Mouse (Mus musculus): ENCODE data around the gene Gm20388. TPM values are rescaled to one million over a fixed set of nuclear protein-coding genes. Genes with fewer than 3 reads are reported as not detected.

Gm20388 gene
- total RNA-seq, 1 experiment = 27.0 TPM

DNA sequence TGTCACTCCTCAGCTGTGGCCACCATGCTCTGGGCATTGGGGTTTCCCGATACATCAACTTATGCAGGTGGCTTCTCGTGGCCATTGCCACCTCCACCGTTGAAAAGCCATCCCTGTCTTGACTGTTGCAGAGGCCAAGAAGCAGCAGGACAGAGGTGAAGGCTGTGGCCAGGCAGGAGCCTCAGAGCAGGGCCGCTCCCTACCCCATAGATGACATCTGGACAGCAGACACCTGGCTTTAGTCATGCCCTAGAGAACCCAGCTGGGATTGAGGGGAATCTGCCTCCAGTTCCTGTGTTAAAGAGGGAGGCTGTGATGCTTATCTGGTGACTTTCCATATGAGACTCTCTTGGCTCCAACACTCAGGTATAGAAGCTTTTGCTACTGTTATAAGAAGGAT is 3767.7 kb downstream of the Gm20388 start:
- Histone ChIP-seq H3K4me3 (ENCODE audit: insufficient read depth in 1 of 2, low read depth in 1 of 2, low read length in 2 of 2, poor library complexity in 1 of 2, severe bottlenecking in 1 of 2) (no peak overlapping the region), H3K9ac (ENCODE audit: insufficient read depth, low read depth, low read length, poor library complexity, severe bottlenecking) (no peak overlapping the region), H3K27ac (ENCODE audit: insufficient read depth, low read depth, low read length, poor library complexity, severe bottlenecking) (no peak overlapping the region), H3K36me3 (ENCODE audit: control insufficient read depth, insufficient read depth, low read length, poor library complexity, severe bottlenecking) (no peaks in the 10 kb centered on the region), H3K4me1 (ENCODE audit: control insufficient read depth in 2 of 2, insufficient read depth in 2 of 2, low read length in 2 of 2, poor library complexity in 1 of 2) (peaks cover 2 to 6% of the 10 kb centered on the region in 2 experiments; a peak in 3 of 4 replicates), H3K9me3 (ENCODE audit: control insufficient read depth, insufficient read depth, low read depth, low read length) (no peaks in the 10 kb centered on the region)
- TF ChIP-seq MAFK (IDR thresholded peaks at IDR 0.05; ENCODE audit: insufficient read depth, low read depth, low read length) = no peak
- no peak for TF ChIP-seq ZC3H11A (IDR thresholded peaks at IDR 0.05; ENCODE audit: borderline replicate concordance, low read depth, low read length)
- no peak for TF ChIP-seq ZNF384 (IDR thresholded peaks at IDR 0.05; ENCODE audit: low read depth, low read length)
- TF ChIP-seq CHD2 (IDR thresholded peaks at IDR 0.05; ENCODE audit: low read depth, low read length) = no peak
- TF ChIP-seq HCFC1 (IDR thresholded peaks at IDR 0.05; ENCODE audit: borderline replicate concordance, insufficient read depth, low read length) = no peak
- in situ Hi-C loops (cut with MboI; ENCODE audit: low sequenced_read_pairs in 2 of 2, unreplicated experiment in 2 of 2) = no loop called here
- DNase-seq (ENCODE audit: low read depth, low spot score) = no peak

DNA sequence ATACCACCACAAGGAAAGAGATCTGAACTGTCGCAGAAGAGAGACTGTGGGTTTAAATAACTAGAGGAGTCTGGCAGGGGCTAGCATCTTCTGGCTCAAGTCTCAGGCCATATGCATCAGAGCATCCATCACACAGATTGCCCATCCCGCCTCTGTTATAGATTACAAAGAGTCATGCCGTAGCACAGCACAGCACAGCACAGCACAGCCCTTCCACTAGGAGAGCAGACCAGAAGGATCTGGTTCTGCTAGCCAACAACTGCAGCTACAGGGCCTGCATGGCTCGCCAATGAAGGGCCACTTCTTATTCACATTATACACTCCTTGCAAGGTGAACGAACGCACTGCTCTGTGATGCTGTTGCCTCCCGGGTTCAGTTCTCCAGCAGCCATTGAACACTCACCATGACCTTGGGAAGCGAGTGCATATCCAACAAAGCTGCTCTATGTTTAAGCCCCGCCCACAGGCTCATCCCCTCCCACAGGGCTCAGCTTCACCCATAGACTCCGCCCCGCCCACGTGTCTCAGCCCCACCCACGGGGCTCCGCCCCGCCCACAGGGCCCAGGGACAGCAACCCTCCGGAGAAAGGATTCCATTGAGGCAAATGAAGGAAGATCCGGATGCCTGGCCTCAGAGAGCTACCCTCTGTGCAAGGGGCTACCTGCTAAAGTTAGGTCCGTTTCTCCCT is 3771.6 kb downstream of the Gm20388 start:
- DNase-seq (ENCODE audit: low read depth, low spot score) = peak; percentile 97
- Histone ChIP-seq H3K9me3 (ENCODE audit: control insufficient read depth, insufficient read depth, low read depth, low read length) (no peaks in the 10 kb centered on the region), H3K4me3 (ENCODE audit: insufficient read depth in 1 of 2, low read depth in 1 of 2, low read length in 2 of 2, poor library complexity in 1 of 2, severe bottlenecking in 1 of 2) (peak overlapping the region; percentile 32 to 36), H3K27ac (ENCODE audit: insufficient read depth, low read depth, low read length, poor library complexity, severe bottlenecking) (no peak overlapping the region), H3K36me3 (ENCODE audit: control insufficient read depth, insufficient read depth, low read length, poor library complexity, severe bottlenecking) (no peaks in the 10 kb centered on the region), H3K4me1 (ENCODE audit: control insufficient read depth in 2 of 2, insufficient read depth in 2 of 2, low read length in 2 of 2, poor library complexity in 1 of 2) (peaks cover 2 to 10% of the 10 kb centered on the region in 2 experiments; a peak in 3 of 4 replicates), H3K9ac (ENCODE audit: insufficient read depth, low read depth, low read length, poor library complexity, severe bottlenecking) (no peak overlapping the region; the same call in 1 of the 2 replicates)
- no peak for TF ChIP-seq HCFC1 (IDR thresholded peaks at IDR 0.05; ENCODE audit: borderline replicate concordance, insufficient read depth, low read length)
- no peak for TF ChIP-seq CHD2 (IDR thresholded peaks at IDR 0.05; ENCODE audit: low read depth, low read length)
- TF ChIP-seq ZC3H11A (IDR thresholded peaks at IDR 0.05; ENCODE audit: borderline replicate concordance, low read depth, low read length) = no peak
- TF ChIP-seq MAFK (IDR thresholded peaks at IDR 0.05; ENCODE audit: insufficient read depth, low read depth, low read length) = no peak
- no peak for TF ChIP-seq ZNF384 (IDR thresholded peaks at IDR 0.05; ENCODE audit: low read depth, low read length)
- in situ Hi-C loops (cut with MboI; ENCODE audit: low sequenced_read_pairs in 2 of 2, unreplicated experiment in 2 of 2) = no loop called here

DNA sequence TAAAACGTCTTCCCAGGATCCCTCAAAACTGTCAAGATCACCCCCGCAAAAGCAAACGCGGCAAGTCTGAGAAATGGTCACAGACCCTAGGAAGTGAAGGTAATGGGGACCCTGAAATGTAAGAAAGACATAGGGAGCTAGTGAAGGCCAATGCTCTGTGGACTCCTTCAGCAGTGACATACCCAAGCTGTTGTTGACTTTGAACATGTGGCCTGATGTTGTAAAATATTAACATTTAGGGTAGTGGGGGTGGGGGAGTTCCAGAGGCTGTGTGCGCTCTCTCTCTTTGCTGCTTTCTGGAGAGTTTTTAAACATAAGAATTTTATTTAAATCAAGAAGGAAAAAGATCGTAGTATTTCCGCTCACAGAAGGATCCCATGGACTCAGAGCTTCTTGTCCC is 3772.7 kb downstream of the Gm20388 start:
- no peak overlapping the region for H3K9ac ChIP-seq (ENCODE audit: insufficient read depth, low read depth, low read length, poor library complexity, severe bottlenecking)
- H3K27ac ChIP-seq (ENCODE audit: insufficient read depth, low read depth, low read length, poor library complexity, severe bottlenecking) = no peak overlapping the region
- H3K36me3 ChIP-seq (ENCODE audit: control insufficient read depth, insufficient read depth, low read length, poor library complexity, severe bottlenecking) = no peaks in the 10 kb centered on the region
- peaks cover 2 to 16% of the 10 kb centered on the region in 2 experiments; a peak in 3 of 4 replicates for H3K4me1 ChIP-seq (ENCODE audit: control insufficient read depth in 2 of 2, insufficient read depth in 2 of 2, low read length in 2 of 2, poor library complexity in 1 of 2)
- H3K9me3 ChIP-seq (ENCODE audit: control insufficient read depth, insufficient read depth, low read depth, low read length) = no peaks in the 10 kb centered on the region
- in situ Hi-C loops (cut with MboI; ENCODE audit: low sequenced_read_pairs in 2 of 2, unreplicated experiment in 2 of 2) = no loop called here
- TF ChIP-seq ZC3H11A (IDR thresholded peaks at IDR 0.05; ENCODE audit: borderline replicate concordance, low read depth, low read length) (no peak), MAFK (IDR thresholded peaks at IDR 0.05; ENCODE audit: insufficient read depth, low read depth, low read length) (no peak), CHD2 (IDR thresholded peaks at IDR 0.05; ENCODE audit: low read depth, low read length) (no peak), HCFC1 (IDR thresholded peaks at IDR 0.05; ENCODE audit: borderline replicate concordance, insufficient read depth, low read length) (no peak), ZNF384 (IDR thresholded peaks at IDR 0.05; ENCODE audit: low read depth, low read length) (no peak)
- H3K4me3 ChIP-seq (ENCODE audit: insufficient read depth in 1 of 2, low read depth in 1 of 2, low read length in 2 of 2, poor library complexity in 1 of 2, severe bottlenecking in 1 of 2) = no peak overlapping the region
- no peak for DNase-seq (ENCODE audit: low read depth, low spot score)

DNA sequence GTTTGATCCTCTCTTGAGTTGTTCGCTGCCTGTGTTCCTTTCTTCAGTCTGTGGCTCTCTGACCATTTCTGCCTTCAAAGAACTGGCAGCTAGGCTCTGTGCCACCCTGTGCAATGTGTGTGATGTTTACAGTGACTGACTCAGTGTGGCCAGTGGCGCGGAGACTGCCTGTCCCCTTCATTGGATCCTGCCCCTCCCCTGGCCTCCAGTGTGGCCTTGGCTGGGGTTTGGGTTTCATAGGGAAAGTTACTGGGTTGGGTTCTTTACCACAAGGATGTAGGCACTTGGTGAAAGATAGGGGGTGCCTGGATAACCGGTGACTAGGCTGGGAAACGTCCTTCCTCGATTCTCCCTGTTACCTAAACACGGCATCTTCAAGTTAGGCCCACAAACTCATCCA is 3774.2 kb downstream of the Gm20388 start:
- in situ Hi-C loops (cut with MboI; ENCODE audit: low sequenced_read_pairs in 2 of 2, unreplicated experiment in 2 of 2) = no loop called here
- peaks cover 2 to 16% of the 10 kb centered on the region in 2 experiments; a peak in 3 of 4 replicates for H3K4me1 ChIP-seq (ENCODE audit: control insufficient read depth in 2 of 2, insufficient read depth in 2 of 2, low read length in 2 of 2, poor library complexity in 1 of 2)

More for the DNA sequence above, 3774.2 kb downstream of the Gm20388 start:
- DNase-seq (ENCODE audit: low read depth, low spot score) = no peak
- no peak overlapping the region for H3K9ac ChIP-seq (ENCODE audit: insufficient read depth, low read depth, low read length, poor library complexity, severe bottlenecking)
- TF ChIP-seq ZNF384 (IDR thresholded peaks at IDR 0.05; ENCODE audit: low read depth, low read length) (no peak), MAFK (IDR thresholded peaks at IDR 0.05; ENCODE audit: insufficient read depth, low read depth, low read length) (no peak), ZC3H11A (IDR thresholded peaks at IDR 0.05; ENCODE audit: borderline replicate concordance, low read depth, low read length) (no peak), HCFC1 (IDR thresholded peaks at IDR 0.05; ENCODE audit: borderline replicate concordance, insufficient read depth, low read length) (no peak), CHD2 (IDR thresholded peaks at IDR 0.05; ENCODE audit: low read depth, low read length) (no peak)
- no peak overlapping the region for H3K4me3 ChIP-seq (ENCODE audit: insufficient read depth in 1 of 2, low read depth in 1 of 2, low read length in 2 of 2, poor library complexity in 1 of 2, severe bottlenecking in 1 of 2)
- H3K27ac ChIP-seq (ENCODE audit: insufficient read depth, low read depth, low read length, poor library complexity, severe bottlenecking) = no peak overlapping the region
- H3K36me3 ChIP-seq (ENCODE audit: control insufficient read depth, insufficient read depth, low read length, poor library complexity, severe bottlenecking) = no peaks in the 10 kb centered on the region
- no peaks in the 10 kb centered on the region for H3K9me3 ChIP-seq (ENCODE audit: control insufficient read depth, insufficient read depth, low read depth, low read length)
